Mouse (Mus musculus): ENCODE measurements around the gene Dnajc19. TPM values are rescaled to one million over a fixed set of nuclear protein-coding genes. Genes with fewer than 3 reads are reported as not detected.

Gene Dnajc19
- 300 and 385 TPM in 2 replicates for polyA plus RNA-seq (2012; ENCODE audit: insufficient read depth, insufficient read length, missing spikeins)

DNA sequence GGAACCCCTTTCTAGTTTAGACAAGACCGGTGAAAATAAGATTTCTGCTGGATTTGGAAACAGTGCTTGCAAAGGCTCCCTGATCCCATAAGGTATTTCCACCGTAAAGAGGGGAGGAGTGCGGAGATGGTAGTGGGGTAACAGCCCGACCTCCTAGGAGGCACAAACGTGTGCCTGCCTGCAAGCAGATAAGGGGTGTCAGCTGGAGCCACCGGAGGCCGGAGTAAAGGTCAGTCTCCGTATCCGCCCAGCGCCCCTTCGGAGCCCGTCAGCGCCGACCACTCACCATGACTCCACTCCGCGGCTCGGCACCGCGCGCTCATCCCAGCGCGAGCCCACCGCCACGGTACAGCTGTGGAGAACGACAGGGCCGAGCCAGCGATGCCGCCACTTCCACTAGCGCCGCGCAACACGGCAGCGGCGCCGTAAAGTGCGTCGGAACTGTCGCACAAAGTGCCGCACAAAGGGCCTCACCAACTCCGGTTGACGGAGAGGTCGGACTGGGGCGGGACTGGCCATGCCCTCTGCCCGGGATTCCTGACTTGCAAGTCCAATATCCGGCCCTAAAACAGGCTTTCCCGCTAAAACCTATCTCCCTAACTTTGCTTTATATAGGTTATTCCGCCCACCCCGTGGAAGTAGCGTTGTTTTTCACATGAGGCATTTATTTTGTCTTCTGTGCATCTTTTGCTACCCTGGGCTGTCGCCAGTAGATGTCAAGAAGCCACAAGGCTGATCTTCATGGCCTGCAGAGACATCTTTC lies at the start of gene Dnajc19:
Dnajc19 (minus strand) TSS at position 422 of the 763 bp plus-strand sequence.
- peak within 1 kb of the TSS; percentile 83 for H3K27ac ChIP-seq (replicated peaks; ENCODE audit: low read depth, low read length)
- H3K4me1 ChIP-seq (ENCODE audit: control insufficient read depth, insufficient read depth, insufficient read length, low read length), result peaks cover 4% of the 10 kb centered on the region

DNA sequence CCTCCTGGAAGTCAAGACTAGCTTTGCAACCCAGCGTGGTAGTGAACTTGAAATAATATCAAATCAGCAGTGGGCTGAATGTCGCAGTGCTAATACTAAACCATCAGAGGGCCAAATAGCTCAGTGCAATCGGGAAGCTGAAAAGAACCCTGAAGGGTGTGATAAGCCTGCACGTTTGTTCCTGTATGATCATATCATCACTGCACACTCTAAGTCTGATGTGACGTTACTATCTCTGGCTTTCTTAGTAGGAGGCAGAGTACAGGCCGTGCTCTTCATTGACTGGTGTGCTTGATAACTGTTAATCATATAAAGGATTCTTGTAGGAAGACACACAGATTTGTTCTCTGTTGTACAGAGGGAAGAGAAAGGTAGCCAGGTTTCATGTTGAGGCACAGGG lies 48.8 kb upstream of the Dnajc19 start:
- Histone ChIP-seq H3K4me1 (ENCODE audit: control insufficient read depth, insufficient read depth, insufficient read length, low read length) (no peaks in the 10 kb centered on the region), H3K27ac (replicated peaks; ENCODE audit: low read depth, low read length) (no peak overlapping the region), H3K4me3 (ENCODE audit: insufficient read depth, low read depth, low read length) (no peak overlapping the region)

More for the DNA sequence above, at the start of gene Dnajc19:
- peak within 1 kb of the TSS; percentile 88 for H3K4me3 ChIP-seq (ENCODE audit: insufficient read depth, low read depth, low read length)

GRCm38 (mm10) chr3:34121311-34121710 lies 40.2 kb upstream of the Dnajc19 start:
- no peak overlapping the region for H3K27ac ChIP-seq (replicated peaks; ENCODE audit: low read depth, low read length)
- H3K4me1 ChIP-seq (ENCODE audit: control insufficient read depth, insufficient read depth, insufficient read length, low read length), result no peaks in the 10 kb centered on the region
- no peak overlapping the region for H3K4me3 ChIP-seq (ENCODE audit: insufficient read depth, low read depth, low read length)

DNA sequence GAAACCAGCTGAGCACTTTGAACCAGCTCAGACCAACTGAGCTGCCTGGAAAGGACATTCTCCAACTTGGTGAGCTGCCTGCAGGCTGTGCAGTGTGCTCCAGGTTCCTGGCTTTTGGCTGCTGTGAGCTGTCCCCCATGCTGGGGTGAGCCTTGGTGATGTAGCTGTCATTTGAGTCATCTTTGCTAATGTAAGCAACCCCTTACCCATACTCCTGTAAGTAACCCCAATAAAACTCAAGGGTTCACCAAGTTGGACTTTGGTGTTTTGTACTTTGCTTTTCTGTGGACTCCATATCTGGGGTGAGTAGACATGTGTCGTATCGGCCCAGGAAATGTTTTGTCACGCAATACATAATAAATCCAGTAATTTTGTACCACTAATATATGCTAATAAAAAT lies 39.7 kb upstream of the Dnajc19 start:
- H3K27ac ChIP-seq (replicated peaks; ENCODE audit: low read depth, low read length), result no peak overlapping the region
- H3K4me3 ChIP-seq (ENCODE audit: insufficient read depth, low read depth, low read length), result no peak overlapping the region
- no peaks in the 10 kb centered on the region for H3K4me1 ChIP-seq (ENCODE audit: control insufficient read depth, insufficient read depth, insufficient read length, low read length)

DNA sequence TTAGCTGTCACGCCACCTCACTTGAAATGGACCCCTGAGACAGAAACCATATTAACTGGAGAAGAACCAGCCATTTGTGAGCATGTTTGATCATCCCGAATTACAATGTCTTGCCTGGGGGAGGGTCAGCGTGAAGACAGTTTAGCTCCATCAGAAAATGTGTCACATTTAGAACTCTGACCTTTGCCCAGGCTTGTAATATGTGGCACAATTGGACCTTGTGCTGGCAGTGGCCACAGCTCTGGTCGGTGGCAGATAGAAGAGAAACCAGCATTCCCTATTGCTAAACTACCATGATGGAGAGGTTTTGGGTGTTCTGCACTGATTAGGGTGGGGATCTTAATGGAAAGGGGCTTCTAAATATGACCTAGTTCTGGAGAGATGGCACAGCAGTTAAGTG lies 38.7 kb upstream of the Dnajc19 start:
- no peak overlapping the region for H3K4me3 ChIP-seq (ENCODE audit: insufficient read depth, low read depth, low read length)
- peak overlapping the region; percentile 29; the same call in 1 of the 2 replicates for H3K27ac ChIP-seq (replicated peaks; ENCODE audit: low read depth, low read length)

GRCm38 (mm10) chr3:34115806-34116205 lies 34.7 kb upstream of the Dnajc19 start:
- Histone ChIP-seq H3K27ac (replicated peaks; ENCODE audit: low read depth, low read length) (no peak overlapping the region), H3K4me3 (ENCODE audit: insufficient read depth, low read depth, low read length) (no peak overlapping the region), H3K4me1 (ENCODE audit: control insufficient read depth, insufficient read depth, insufficient read length, low read length) (no peaks in the 10 kb centered on the region)

More for the DNA sequence above, 38.7 kb upstream of the Dnajc19 start:
- no peaks in the 10 kb centered on the region for H3K4me1 ChIP-seq (ENCODE audit: control insufficient read depth, insufficient read depth, insufficient read length, low read length)

DNA sequence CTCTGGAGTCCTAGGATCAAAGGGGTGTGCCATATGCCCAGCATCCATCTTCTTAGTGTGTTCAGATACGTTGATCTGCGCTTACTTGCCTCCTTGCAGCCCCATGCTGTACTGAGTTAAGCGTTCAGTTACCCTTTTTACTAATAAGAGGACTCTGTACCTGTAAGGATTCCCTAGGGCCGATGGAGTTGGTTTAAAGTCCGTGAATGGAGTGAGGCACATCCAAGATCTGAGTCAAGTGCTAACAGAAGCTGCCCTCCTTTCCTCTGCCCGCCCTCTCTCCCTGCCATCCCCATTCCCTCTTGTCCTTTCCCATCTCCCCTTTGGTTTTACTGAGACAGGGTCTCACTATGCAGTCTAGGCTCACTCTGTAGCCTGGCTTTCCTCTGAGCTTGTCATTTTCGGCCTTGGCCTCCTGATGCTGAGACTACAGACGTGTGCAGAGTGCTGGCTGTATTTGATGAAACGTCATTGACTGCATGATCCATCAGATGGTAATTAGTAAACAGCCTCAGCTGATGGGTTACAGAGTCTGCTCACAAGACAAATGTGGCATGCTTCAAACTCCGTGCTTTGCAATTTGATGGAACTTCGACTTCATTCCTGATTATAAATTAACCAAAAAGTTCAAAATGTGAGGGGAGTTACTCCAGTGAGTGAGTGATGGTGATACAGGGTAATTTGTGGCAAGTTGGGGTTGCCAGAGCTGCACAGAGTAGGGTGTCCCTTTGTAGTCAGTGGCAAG lies 31.0 kb upstream of the Dnajc19 start:
- Histone ChIP-seq H3K4me3 (ENCODE audit: insufficient read depth, low read depth, low read length) (no peak overlapping the region), H3K27ac (replicated peaks; ENCODE audit: low read depth, low read length) (no peak overlapping the region), H3K4me1 (ENCODE audit: control insufficient read depth, insufficient read depth, insufficient read length, low read length) (no peaks in the 10 kb centered on the region)

GRCm38 (mm10) chr3:34107631-34108030 lies 26.5 kb upstream of the Dnajc19 start:
- Histone ChIP-seq H3K27ac (replicated peaks; ENCODE audit: low read depth, low read length) (no peak overlapping the region), H3K4me1 (ENCODE audit: control insufficient read depth, insufficient read depth, insufficient read length, low read length) (no peaks in the 10 kb centered on the region), H3K4me3 (ENCODE audit: insufficient read depth, low read depth, low read length) (no peak overlapping the region)

DNA sequence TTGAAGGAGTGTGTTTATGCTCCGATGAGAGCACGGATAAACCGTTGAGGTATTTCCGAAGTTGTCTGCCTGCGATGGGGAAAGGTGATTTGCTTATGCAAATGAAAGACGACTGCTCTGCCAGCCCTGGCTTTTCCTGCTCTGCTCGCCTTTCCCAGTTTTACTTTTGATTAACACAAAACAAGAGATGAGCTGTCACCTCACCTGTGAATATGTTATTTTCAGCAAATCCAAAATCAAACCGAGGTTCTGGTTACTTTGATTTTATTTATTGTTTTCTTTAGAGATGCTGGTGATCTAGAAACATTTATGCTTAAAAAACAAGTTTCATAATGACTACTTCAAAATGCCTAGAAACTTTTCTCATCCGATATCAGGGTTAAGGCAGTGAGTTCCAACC lies 25.3 kb upstream of the Dnajc19 start:
- H3K4me3 ChIP-seq (ENCODE audit: insufficient read depth, low read depth, low read length), result no peak overlapping the region
- H3K27ac ChIP-seq (replicated peaks; ENCODE audit: low read depth, low read length), result no peak overlapping the region
- no peaks in the 10 kb centered on the region for H3K4me1 ChIP-seq (ENCODE audit: control insufficient read depth, insufficient read depth, insufficient read length, low read length)

GRCm38 (mm10) chr3:34103902-34104672 lies 23.0 kb upstream of the Dnajc19 start:
- H3K4me1 ChIP-seq (ENCODE audit: control insufficient read depth, insufficient read depth, insufficient read length, low read length), result no peaks in the 10 kb centered on the region
- H3K4me3 ChIP-seq (ENCODE audit: insufficient read depth, low read depth, low read length), result no peak overlapping the region
- no peak overlapping the region for H3K27ac ChIP-seq (replicated peaks; ENCODE audit: low read depth, low read length)

DNA sequence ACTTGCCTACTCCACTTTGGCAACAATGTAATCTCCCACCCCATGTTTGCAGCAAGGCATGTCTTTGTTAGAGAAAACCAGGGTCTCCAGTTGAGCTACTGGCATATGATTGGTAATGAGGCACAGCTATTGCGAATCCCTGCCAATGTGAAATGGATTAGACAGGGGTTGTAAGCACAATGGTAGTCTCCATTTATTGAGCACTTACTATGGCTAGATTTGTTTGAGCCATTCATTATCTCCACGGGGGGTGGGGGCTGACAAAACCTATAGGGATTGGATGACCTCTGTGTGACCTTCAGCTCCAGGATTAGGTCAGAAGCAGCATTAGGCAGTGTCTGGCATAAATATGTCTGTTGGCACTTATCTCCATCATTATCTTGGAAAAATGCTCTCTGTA lies 21.8 kb upstream of the Dnajc19 start:
- no peaks in the 10 kb centered on the region for H3K4me1 ChIP-seq (ENCODE audit: control insufficient read depth, insufficient read depth, insufficient read length, low read length)
- no peak overlapping the region for H3K27ac ChIP-seq (replicated peaks; ENCODE audit: low read depth, low read length)
- H3K4me3 ChIP-seq (ENCODE audit: insufficient read depth, low read depth, low read length), result no peak overlapping the region

DNA sequence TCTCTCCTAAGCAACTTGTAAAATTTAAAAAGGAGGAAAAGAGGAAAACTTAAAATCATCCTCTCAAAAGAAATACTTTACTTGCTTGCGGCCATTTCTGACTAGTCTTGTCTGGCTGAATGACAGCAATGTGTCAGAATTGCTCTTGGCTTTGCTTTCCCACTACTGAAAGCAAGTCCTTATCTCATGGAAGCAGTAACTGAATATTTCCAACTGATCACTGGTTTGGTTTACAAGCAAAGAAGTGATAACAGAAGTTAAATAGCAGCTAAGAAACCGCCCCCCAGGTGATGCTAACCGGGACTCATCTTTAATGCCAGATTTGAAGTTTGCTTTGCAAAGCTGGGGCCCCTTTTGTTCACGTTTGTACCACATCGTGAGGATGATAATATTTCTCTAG lies 2.5 kb upstream of the Dnajc19 start:
- Histone ChIP-seq H3K4me1 (ENCODE audit: control insufficient read depth, insufficient read depth, insufficient read length, low read length) (peaks cover 4% of the 10 kb centered on the region), H3K4me3 (ENCODE audit: insufficient read depth, low read depth, low read length) (no peak overlapping the region), H3K27ac (replicated peaks; ENCODE audit: low read depth, low read length) (no peak overlapping the region)

DNA sequence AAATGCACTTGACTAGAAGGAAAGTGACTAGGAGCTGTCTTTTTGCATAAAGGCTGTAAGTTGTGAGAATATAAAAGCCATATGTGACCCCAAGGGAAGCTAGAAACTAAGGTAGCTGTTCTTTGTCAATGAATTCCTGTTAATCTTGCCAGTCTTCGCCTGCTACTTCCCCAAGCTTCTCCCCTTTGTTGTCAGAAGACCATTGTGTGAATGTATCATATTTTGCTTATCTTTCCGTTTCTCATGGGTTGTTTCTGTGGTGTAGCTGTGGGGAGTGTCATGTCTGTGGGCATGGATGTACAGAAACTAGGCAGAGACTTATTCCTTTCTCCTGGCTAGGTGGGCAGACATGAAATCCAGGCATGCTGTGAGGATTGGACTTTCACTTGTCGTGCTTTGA lies 808 bp upstream of the Dnajc19 start:
- no peak overlapping the region for H3K4me3 ChIP-seq (ENCODE audit: insufficient read depth, low read depth, low read length)
- peaks cover 4% of the 10 kb centered on the region for H3K4me1 ChIP-seq (ENCODE audit: control insufficient read depth, insufficient read depth, insufficient read length, low read length)
- no peak overlapping the region for H3K27ac ChIP-seq (replicated peaks; ENCODE audit: low read depth, low read length)

GRCm38 (mm10) chr3:34076058-34076759 lies 4.9 kb downstream of the Dnajc19 start:
- Histone ChIP-seq H3K27ac (replicated peaks; ENCODE audit: low read depth, low read length) (0 out of 2 replicates have a peak overlapping the region, but pooled peaks have one; percentile 47), H3K4me3 (ENCODE audit: insufficient read depth, low read depth, low read length) (no peak overlapping the region), H3K4me1 (ENCODE audit: control insufficient read depth, insufficient read depth, insufficient read length, low read length) (peaks cover 4% of the 10 kb centered on the region)

GRCm38 (mm10) chr3:34072726-34073125 lies 8.4 kb downstream of the Dnajc19 start:
- Histone ChIP-seq H3K4me1 (ENCODE audit: control insufficient read depth, insufficient read depth, insufficient read length, low read length) (no peaks in the 10 kb centered on the region), H3K4me3 (ENCODE audit: insufficient read depth, low read depth, low read length) (no peak overlapping the region), H3K27ac (replicated peaks; ENCODE audit: low read depth, low read length) (no peak overlapping the region)

Data from brown adipose tissue, adult 24 weeks (tissue).